Mouse (Mus musculus): Measurements from ENCODE around the gene Kiss1r.
A peak's percentile ranks its signal among the peaks of the same experiment; 100 is the strongest.

Gene Kiss1r

DNA sequence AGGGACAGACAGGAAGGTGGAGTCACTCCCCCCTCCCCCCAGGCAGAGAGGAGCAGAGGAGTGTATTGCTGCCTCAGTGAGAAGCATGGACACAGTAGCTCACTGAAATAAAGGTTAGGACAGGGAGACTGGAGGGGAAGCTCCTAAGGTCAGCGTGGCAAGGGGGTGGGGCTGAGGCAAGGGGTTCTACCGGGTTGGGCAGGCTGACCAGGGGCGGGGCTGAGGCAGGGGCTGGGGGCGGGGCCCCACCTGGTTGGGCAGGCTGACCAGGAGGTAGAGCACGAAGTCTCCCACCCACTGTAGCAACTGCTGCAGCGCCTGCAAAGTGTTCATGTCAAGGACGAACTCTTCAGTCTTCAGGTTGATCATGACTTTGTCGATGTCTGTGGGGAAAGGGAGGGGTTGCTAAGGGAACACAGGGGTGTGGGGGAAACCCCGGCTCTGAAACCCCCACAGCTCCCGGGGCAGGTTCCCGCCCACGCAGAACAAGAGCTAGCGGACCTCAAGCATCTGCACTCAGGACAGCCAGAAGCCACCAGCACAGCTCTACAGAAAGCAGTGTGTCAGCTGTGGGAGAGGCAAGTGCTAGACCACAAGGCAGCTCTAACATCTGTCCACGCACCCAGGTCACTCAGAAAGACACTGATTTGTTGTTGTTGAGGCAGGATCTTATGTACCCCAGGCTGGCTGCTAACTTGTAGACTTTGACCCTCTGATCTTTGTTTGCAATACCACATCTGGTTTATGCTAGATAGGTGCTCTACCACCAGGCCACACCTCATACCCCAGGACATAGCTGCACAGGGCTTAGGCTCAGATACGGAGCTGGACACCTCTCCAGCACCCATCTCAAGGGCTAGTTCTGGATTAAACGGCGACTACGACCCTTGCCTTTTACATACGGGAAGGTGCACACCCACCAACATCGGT is 19.2 kb upstream of the Kiss1r start:
- no peak for DNase-seq (ENCODE audit: low read depth)

GRCm38 (mm10) chr10:79900951-79901410 is 15.8 kb upstream of the Kiss1r start:
- no peak for DNase-seq (ENCODE audit: low read depth)

DNA sequence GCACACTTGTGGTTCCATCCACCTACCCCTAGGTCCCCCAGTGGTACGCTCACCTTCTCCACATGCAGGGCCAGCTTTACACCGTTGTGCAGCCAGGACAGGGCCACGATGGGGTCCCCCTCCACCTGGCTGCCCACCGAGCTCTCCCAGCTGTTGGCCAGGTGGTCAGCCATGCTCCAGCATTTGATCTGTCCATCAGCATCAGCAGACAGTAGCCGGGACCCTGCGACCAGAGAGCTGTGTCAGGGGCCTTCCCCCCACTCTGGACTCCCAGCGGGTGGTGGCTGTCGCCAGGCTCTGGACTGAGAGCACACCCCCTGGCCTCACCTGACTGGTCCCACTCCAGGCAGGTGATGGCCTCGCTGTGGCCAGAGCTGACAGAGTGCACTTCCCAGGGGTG is 10.1 kb upstream of the Kiss1r start:
- DNase-seq (ENCODE audit: low read depth) = no peak

GRCm38 (mm10) chr10:79907415-79907814 is 9.4 kb upstream of the Kiss1r start:
- no peak for DNase-seq (ENCODE audit: low read depth)

DNA sequence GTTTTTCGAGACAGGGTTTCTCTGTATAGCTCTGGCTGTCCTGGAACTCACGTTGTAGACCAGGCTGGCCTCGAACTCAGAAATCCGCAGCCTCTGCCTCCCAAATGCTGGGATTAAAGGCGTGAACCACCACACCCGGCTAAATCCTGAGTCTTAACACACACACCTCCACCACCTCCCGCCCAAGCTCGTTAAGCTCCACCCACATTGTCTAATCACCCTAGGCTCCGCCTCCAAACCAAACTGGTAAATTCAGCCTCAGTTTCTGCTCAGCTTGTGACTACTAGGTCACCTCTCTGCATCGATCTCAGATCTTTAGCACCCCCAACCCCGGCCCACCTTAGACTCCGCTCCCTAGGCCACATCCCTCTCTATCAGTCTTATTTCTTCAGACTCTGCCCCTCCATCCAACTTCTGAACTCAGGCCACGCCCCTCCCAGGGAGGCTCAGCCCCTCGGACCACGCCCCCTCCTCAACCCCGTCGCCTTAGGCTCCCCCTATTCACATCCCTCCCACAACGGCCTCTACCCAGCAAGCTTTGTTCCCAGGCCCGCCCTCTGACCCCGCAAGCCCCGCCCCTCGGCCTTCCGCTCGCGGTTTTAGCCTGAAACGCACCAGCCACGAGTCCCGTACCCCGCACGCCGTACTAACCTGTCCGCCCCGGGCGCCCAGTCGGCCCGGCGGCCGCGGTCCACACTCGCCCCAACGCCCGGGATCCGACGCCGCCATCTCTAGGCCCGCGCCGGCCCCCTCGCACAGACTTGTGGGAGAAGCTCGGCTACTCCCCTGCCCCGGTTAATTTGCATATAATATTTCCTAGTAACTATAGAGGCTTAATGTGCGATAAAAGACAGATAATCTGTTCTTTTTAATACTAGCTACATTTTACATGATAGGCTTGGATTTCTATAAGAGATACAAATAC is 8.3 kb upstream of the Kiss1r start, which contains the start of gene Med16:
TSS of gene Med16 (minus strand) at position 757 of the 925 bp plus-strand sequence.
- peak; percentile 90 for DNase-seq (ENCODE audit: low read depth)

DNA sequence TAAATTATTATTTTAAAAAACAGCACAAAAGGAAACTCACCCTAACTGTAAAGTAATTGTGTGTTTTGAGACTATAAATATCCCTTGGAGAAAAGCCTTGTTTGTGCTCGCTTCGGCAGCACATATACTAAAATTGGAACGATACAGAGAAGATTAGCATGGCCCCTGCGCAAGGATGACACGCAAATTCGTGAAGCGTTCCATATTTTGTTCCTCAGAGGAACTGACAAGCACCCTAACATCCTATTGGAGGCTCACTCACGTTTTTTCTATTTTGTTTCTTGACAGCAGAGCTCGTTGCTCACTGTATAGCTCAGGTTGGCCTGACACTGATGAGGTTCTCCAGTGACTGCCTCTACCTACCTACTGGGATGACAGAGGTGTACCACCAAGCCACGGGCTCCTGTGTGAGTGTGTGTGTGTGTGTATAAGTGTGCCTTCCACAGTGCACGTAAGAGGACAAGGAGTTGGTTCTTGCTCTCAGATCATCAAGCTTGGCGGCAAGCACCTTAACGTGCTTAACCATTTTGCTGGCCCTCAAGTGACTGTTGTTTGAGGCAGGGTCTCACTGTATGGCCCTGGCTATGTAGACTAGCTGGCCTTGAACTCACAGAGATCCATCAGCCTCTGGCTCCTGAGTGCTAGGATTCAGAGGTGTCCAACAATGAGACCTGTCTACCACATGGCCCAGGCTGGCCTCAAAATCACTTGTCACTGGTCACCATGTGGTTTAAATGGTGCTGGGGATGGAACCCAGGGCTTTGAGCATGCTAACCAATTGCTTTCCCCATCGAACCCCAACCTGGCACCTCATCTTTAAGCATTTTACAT is 7.5 kb upstream of the Kiss1r start:
- no peak for DNase-seq (ENCODE audit: low read depth)

GRCm38 (mm10) chr10:79910556-79910955 is 6.2 kb upstream of the Kiss1r start, which contains the start of gene Gm26602:
Gene Gm26602, plus strand, starts transcription at chr10:79910856.
- no peak for DNase-seq (ENCODE audit: low read depth)

GRCm38 (mm10) chr10:79912412-79912811 is 4.4 kb upstream of the Kiss1r start:
- no peak for DNase-seq (ENCODE audit: low read depth)

DNA sequence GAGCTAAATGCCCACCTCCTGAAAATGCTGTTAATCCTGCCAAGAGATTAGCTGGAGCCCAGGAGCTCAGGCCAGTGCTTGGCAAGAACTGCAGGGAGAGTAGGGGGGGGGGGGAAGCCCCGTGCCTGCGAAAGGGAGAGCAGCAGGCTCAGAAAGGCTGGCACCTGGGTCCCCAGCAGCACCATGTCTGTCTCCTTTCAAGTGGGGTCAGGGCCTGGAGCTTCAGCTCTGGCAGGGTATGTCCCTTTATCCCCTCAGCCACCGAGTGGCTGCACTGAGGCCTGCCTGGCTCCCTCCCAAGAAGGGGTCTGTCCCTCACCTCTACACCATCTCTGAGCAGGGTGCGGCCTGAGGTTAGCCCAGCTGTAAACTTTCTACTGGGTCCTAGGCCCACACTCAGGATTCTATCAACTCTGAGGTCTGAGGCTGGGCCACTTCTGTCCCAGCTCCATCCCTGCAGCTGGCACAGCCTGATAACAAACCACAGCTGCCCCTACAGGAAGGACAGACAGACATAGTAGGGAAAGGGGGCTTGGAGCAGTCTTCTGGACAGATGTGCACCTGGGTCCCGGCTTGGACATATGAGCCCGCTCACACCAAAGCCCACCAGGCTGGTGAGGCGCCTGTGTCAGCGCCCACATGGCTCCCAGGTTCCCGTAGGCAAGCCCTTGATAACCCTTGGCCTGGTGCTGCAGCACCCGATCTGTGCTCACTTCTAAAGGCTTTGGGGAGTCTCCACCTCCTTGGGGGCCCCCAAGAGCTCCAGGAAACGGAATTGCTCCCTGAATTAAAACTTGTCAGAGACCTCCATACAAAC is 2.4 kb upstream of the Kiss1r start:
- no peak for DNase-seq (ENCODE audit: low read depth)

DNA sequence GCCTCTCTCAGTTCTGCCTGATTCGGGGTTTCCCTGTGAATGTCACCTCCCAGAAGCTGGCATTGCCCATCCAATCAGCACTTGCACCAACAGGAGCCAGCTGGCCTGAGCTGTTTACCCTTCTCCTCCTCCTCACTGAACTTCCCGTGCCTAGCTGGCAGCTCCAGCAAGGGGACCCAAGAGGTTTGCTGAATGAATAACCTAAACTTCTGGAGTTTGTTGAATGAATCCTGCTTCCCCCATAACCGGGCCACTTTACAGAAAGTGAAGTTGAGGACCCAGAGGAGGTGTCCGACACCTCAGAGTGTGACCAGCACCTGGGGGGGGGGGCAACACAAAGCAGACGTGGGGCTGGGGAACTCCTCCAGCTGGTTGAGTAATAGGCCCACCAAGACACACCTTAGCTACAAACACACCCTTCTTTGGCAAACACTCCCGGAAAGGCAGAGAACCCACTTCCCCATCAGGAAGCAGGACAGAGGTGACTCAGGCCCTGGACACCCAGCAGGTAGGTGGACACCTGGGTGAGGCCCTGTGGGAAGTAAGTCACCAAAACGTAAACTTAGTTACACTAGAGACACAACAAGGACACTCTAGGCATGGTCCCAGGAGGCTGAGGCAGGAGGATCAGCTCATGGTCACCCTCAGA is 1.7 kb upstream of the Kiss1r start:
- DNase-seq (ENCODE audit: low read depth) = no peak

- no peak for DNase-seq (ENCODE audit: low read depth)
Measured at GRCm38 (mm10) chr10:79916081-79916480, 690 bp upstream of the Kiss1r start.

- DNase-seq (ENCODE audit: low read depth) = no peak
Measured at GRCm38 (mm10) chr10:79917532-79918100, 845 bp downstream of the Kiss1r start.

DNA sequence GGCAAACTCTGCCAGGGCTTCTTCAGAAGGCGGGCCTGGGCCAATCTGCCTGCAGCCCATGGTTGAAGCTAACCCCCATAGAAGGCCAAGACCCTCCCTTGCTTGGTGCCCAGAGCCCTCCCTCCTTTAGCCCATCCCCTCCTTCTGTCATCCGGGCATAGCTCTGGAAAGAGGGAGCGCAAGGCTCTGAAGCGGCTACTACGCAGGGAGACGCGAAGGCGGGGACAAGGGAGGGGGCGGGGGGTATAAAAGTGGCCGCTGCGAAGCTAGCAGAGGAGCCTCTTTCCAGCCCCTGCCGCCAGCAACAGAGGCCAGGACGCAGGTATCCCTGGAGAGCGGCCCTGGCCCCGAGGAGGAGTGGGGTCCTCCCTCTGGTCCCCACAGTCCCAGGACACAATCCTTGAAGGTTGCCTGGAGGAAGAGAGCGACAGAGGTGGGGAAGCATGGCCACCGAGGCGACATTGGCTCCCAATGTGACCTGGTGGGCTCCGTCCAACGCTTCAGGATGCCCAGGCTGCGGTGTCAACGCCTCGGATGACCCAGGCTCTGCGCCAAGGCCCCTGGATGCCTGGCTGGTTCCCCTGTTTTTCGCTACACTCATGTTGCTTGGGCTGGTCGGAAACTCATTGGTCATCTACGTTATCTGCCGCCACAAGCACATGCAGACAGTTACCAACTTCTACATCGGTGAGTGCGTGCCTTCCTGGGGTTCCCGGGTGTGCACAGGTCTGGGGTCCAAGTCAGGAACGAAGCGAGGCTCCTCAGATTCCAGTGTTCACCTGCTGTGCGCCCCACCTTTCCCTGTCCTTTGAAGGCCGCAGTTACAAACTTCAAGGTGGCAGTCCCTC is 1.7 kb downstream of the Kiss1r start:
- no peak for DNase-seq (ENCODE audit: low read depth)

DNA sequence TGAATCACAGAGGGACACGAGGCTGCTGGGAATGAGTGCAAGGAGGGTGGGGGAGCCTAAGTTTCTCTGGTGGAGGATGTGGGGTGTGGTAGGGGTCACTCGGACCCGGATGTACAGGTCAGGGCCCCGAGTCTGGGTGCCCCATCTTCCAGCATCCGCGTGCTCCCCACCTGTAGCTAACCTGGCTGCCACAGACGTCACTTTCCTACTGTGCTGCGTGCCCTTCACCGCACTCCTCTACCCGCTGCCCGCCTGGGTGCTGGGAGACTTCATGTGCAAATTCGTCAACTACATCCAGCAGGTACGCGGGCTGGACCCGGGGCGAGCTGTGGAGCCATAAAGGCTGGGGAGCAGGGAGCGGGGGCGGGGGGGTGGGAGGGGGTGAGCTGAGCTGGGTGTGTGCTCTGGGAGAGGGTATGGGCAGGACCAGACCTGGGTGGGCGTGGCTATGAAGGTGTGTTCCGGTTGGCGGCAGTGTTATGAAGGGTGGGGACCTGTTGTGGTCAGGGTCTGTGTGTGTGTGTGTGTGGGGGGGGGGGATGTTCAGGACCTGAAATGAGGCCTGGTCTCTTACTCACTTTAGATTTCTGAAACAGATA is 2.6 kb downstream of the Kiss1r start:
- DNase-seq (ENCODE audit: low read depth) = no peak

DNA sequence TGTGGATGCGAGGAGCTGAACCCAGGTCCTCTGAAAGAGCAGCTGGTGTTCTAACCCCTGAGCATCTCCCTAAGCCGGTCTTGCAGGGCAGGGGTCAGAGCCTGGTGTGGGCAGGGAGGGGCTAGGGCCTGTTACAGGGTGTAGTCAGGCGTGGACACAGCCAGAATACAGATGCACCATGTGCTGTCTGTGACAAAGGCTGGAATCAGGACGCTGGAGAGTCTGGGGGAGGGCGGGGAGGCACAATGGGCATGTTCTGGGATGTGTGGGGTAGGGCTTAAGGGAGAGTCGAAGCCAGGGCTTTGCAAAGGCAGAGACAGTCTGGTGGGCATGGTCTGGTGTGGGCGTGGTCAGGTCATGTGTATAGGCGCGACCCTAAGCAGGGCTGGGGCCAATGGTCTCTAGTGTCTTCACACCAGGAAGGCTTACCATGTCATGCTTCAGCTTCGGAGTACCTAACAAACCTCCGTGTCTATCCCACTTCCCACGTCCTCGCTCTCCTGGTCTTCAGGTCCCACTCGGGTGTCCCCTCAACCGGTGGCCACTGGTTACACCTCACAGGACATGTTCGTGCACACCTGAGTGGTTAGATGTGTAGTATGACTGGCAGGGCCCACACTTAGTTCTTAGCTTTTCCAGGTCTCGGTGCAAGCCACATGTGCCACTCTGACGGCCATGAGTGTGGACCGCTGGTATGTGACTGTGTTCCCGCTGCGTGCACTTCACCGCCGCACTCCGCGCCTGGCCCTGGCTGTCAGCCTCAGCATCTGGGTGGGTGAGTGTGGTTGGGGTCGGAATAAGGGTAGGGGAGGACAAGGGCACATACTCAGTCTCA is 3.5 kb downstream of the Kiss1r start:
- DNase-seq (ENCODE audit: low read depth) = no peak

GRCm38 (mm10) chr10:79920958-79921535 is 4.3 kb downstream of the Kiss1r start, which contains the start of gene R3hdm4:
Gene R3hdm4, minus strand, starts transcription at chr10:79921208.
- no peak for DNase-seq (ENCODE audit: low read depth)

- DNase-seq (ENCODE audit: low read depth) = no peak
Measured at GRCm38 (mm10) chr10:79921572-79921971, 4.8 kb downstream of the Kiss1r start.

Data from c-Kit-positive CD71-negative TER-119-negative erythroid progenitor cells, embryonic 14.5 days (primary cell).